Mouse (Mus musculus) erythroblast, embryonic 14.5 days (primary cell): ENCODE results near the gene Rab7b.

Experiments
- GATA1 ChIP-seq: IDR thresholded peaks from 2 replicates; pipeline ENCODE4 v1.6.1; 2012; ENCODE audit warnings: low read length, inconsistent platforms, mixed read lengths
- TAL1 ChIP-seq: IDR thresholded peaks from 3 replicates; pipeline ENCODE4 v1.6.1; 2012; ENCODE audit warnings: low read length, inconsistent platforms, mixed read lengths

DNA sequence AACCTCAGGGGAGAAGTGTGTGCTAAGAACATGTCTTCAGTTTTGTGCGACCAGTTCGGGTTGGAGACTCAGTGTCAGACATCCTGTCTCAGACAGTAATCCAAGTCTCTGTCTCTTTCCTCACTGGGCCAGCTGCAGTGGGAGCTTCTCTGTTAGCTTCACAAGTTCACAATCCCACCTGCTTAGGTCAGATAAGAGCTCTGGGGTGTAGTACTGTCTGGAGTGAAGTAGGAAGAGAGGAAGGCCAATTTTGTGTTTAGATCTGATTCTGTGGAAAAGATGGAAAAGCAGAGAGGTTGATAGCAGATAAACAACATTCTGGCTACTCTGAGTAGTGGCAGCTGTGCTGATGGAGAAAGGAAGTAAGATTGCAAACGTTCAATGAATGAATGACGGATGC is 11.1 kb downstream of the Rab7b start:
- TF ChIP-seq GATA1 (no peak), TAL1 (no peak)
